ENCODE assay signal across 20 mouse cellular contexts in the genomic region with DNA sequence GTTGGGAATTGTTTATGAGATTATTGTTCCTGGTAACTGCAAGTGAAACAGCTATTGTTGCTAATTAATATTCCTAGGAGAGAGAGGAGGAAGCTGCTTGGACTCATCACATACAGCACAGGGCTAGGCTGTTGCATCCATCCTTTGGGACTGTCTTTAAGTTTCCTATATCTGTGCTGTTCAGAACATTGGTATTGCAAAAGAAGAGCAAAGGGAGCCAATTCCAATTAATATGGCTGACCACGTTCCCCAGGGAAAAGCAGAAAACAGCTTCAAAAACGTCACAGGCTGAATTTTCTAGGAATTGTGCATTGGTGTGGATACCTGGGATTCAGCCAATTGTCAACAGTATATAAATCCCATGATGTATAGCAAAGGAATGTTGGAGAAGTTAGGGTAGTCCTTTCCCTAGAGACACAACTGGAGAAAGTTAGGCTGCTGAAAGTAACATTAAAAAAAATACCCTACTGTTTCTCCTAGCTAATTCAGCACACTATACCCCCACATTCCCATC.
"Had no signal": no experiment of that assay in that cellular context is flagged by ENCODE, and none has a peak within 500 bp of the region (broad histone marks: within the 10 kb centered on the region; RNA-seq: fewer than 3 reads in every experiment).

No protein-coding gene starts in this region.

- DNase-seq: kidney, adult 8-10 months; kidney, postnatal 14 days; kidney, postnatal 4 days; liver; lung, adult 18-20 months; lung, postnatal 4 days; midbrain, embryonic 14.5 days; right cerebral cortex, adult 18-20 months; right cerebral cortex, postnatal 14 days; right cerebral cortex, postnatal 4 days; thymus, postnatal 25 days had no signal

- H3K27ac ChIP-seq: kidney, embryonic 15.5 days; limb, embryonic 12.5 days; liver, embryonic 12.5 days; liver, embryonic 15.5 days; neural tube, embryonic 12.5 days; neural tube, embryonic 15.5 days; stomach, embryonic 15.5 days had no signal

- H3K4me1 ChIP-seq: kidney, embryonic 15.5 days; limb, embryonic 12.5 days; liver, embryonic 12.5 days; liver, embryonic 15.5 days; neural tube, embryonic 12.5 days; neural tube, embryonic 15.5 days; stomach, embryonic 15.5 days had no signal

- ATAC-seq: intestine, postnatal 0 days; liver, embryonic 12.5 days had no signal

- H3K27me3 ChIP-seq: kidney, embryonic 15.5 days; limb, embryonic 12.5 days; liver, embryonic 12.5 days; liver, embryonic 15.5 days; neural tube, embryonic 12.5 days; neural tube, embryonic 15.5 days; stomach, embryonic 15.5 days had no signal

- H3K4me2 ChIP-seq: kidney, embryonic 15.5 days; limb, embryonic 12.5 days; liver, embryonic 12.5 days; liver, embryonic 15.5 days; midbrain, embryonic 11.5 days; neural tube, embryonic 12.5 days; neural tube, embryonic 15.5 days; stomach, embryonic 15.5 days had no signal

- H3K36me3 ChIP-seq: kidney, embryonic 15.5 days; limb, embryonic 12.5 days; liver, embryonic 12.5 days; liver, embryonic 15.5 days; neural tube, embryonic 12.5 days; neural tube, embryonic 15.5 days; stomach, embryonic 15.5 days had no signal

- H3K9ac ChIP-seq: kidney, embryonic 15.5 days; limb, embryonic 12.5 days; liver, embryonic 12.5 days; liver, embryonic 15.5 days; neural tube, embryonic 12.5 days; neural tube, embryonic 15.5 days; stomach, embryonic 15.5 days had no signal

- H3K9me3 ChIP-seq: kidney, embryonic 15.5 days; limb, embryonic 12.5 days; liver, embryonic 12.5 days; liver, embryonic 15.5 days; neural tube, embryonic 12.5 days; neural tube, embryonic 15.5 days; stomach, embryonic 15.5 days had no signal

- H3K4me3 ChIP-seq: kidney, embryonic 15.5 days; limb, embryonic 12.5 days; liver, embryonic 12.5 days; liver, embryonic 15.5 days; neural tube, embryonic 12.5 days; neural tube, embryonic 15.5 days; stomach, embryonic 15.5 days had no signal
